Mouse (Mus musculus) bone marrow macrophage, adult 2 months (primary cell): ENCODE results near the gene Prrx1. TPM values are rescaled to one million over a fixed set of nuclear protein-coding genes. Genes with fewer than 3 reads are reported as not detected.

Experiments
- H3K27ac ChIP-seq: 2 replicates; pipeline ENCODE4 v1.5.1; 2012; ENCODE audit warnings: low read depth, low read length; ENCODE audit not compliant: insufficient read depth
- H3K4me1 ChIP-seq: 2 replicates; pipeline ENCODE4 v1.6.1; 2012; ENCODE audit warnings: low read length; ENCODE audit not compliant: control insufficient read depth, insufficient read depth
- H3K4me3 ChIP-seq: 2 replicates; pipeline ENCODE4 v1.5.1; 2012; ENCODE audit warnings: mild to moderate bottlenecking, low read length, moderate library complexity; ENCODE audit not compliant: insufficient read depth
- CTCF ChIP-seq: IDR thresholded peaks from 2 replicates; pipeline ENCODE4 v1.5.1; 2012; ENCODE audit warnings: low read depth, mild to moderate bottlenecking, low read length, moderate library complexity
- POLR2A ChIP-seq: IDR thresholded peaks from 2 replicates; pipeline ENCODE4 v1.6.1; 2012; ENCODE audit warnings: mild to moderate bottlenecking, low read depth, low read length, borderline replicate concordance
- polyA plus RNA-seq: library from polyadenylated mRNA; stranded (reverse); fragments of >200 nt; gene quantifications from 2 replicates; pipeline ENCODE4 v1.2.4, GENCODE M21; 2012; ENCODE audit not compliant: missing spikeins, insufficient read depth, insufficient read length

Gene Prrx1
- polyA plus RNA-seq, 1 experiment: 1.7 TPM

- Histone ChIP-seq H3K4me3 (no peak overlapping the region), H3K4me1 (no peaks in the 10 kb centered on the region), H3K27ac (no peak overlapping the region)
- TF ChIP-seq POLR2A: no peak
- no peak for TF ChIP-seq CTCF
These were observed 32.0 kb upstream of the Prrx1 start for GRCm38 (mm10) chr1:163345541-163345940.

DNA sequence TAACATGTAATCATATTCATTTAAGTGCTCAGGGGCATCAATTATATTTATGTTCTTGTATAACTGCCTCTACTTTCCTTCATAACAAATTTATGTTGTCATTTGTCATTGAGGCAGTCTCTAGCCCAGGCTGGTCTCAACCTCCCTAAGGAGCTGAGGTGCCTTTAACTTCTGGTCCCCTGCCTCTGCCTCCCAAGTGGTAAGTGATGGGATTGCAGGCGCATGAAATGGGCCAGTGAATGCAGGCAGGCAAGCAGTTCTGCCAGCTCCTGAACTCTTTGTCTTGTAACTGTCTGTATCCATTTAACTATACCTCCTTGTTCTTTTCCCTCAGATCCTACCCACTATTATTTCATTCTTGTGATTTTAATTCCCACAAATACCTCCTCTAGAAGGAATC, 31.4 kb upstream of the Prrx1 start:
- no peak for TF ChIP-seq POLR2A
- TF ChIP-seq CTCF: no peak
- Histone ChIP-seq H3K27ac (no peak overlapping the region), H3K4me1 (no peaks in the 10 kb centered on the region), H3K4me3 (no peak overlapping the region)

GRCm38 (mm10) chr1:163339219-163339561, 25.7 kb upstream of the Prrx1 start:
- Histone ChIP-seq H3K4me3 (no peak overlapping the region), H3K27ac (no peak overlapping the region), H3K4me1 (no peaks in the 10 kb centered on the region)
- TF ChIP-seq CTCF (no peak), POLR2A (no peak)

DNA sequence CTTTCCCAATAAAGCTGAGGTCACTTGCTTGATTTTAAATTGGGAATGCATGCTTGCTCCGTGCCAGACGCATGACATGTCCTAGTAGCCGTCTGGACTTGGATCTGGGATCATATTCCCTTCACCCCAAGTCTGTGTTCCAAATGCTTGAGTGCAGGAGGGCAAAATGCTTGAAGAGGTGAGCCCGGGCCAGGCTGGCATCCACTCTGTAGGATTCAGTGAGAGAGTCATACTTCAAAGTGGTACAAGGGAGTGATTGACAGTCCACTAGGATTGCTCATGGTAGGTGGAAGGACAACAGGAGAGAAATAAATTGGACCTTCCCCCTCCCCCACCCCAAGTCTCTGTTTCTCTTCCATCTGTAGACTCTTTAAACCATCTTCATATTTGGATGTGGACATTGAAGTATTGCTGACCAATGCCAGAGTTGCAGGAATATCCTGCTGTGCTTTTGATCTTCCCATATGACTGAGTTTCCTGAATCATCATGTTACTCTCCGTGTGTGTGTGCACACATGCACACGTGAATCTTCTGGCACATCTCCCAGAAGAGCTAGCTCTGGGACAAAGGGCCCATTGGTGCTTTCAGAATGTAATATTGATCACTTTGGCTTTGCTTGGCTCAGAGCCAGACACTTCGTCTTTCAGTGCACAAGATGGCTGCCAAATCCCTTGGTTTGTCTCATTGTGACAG, 25.2 kb upstream of the Prrx1 start:
- H3K4me1 ChIP-seq: no peaks in the 10 kb centered on the region
- H3K27ac ChIP-seq: no peak overlapping the region
- no peak overlapping the region for H3K4me3 ChIP-seq
- TF ChIP-seq POLR2A (no peak), CTCF (no peak)

DNA sequence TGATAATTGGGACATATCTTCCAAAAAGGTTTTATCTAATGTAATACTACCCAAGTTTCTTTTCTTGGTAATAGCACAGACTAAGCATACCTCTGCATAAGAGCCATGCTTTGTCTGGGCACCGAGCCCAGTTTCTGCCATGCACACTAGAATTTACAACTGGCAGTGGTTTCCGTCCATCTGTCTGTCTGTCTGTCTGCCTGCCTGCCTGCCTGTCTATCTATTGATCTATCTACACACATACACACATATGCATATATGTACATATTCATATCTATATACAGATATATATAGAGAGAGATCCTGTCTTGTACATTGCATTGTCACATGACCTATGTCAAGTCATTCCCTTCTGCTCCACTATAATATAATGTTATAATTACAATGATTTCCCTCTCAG, 24.3 kb upstream of the Prrx1 start:
- Histone ChIP-seq H3K27ac (no peak overlapping the region), H3K4me1 (no peaks in the 10 kb centered on the region), H3K4me3 (no peak overlapping the region)
- TF ChIP-seq CTCF (no peak), POLR2A (no peak)

- H3K4me1 ChIP-seq: no peaks in the 10 kb centered on the region
- H3K4me3 ChIP-seq: no peak overlapping the region
- TF ChIP-seq CTCF (no peak), POLR2A (no peak)
- H3K27ac ChIP-seq: no peak overlapping the region
These were observed 13.8 kb upstream of the Prrx1 start for GRCm38 (mm10) chr1:163327279-163327678.

- TF ChIP-seq CTCF (no peak), POLR2A (no peak)
- no peak overlapping the region for H3K27ac ChIP-seq
- H3K4me3 ChIP-seq: no peak overlapping the region
These were observed 6.4 kb upstream of the Prrx1 start for GRCm38 (mm10) chr1:163319669-163320571.

GRCm38 (mm10) chr1:163316920-163317319, 3.4 kb upstream of the Prrx1 start:
- no peak overlapping the region for H3K27ac ChIP-seq
- H3K4me1 ChIP-seq: peaks cover 2% of the 10 kb centered on the region; the same call in 1 of the 2 replicates
- H3K4me3 ChIP-seq: no peak overlapping the region
- TF ChIP-seq POLR2A (no peak), CTCF (no peak)

More at GRCm38 (mm10) chr1:163319669-163320571, 6.4 kb upstream of the Prrx1 start:
- peaks cover 2% of the 10 kb centered on the region; the same call in 1 of the 2 replicates for H3K4me1 ChIP-seq

DNA sequence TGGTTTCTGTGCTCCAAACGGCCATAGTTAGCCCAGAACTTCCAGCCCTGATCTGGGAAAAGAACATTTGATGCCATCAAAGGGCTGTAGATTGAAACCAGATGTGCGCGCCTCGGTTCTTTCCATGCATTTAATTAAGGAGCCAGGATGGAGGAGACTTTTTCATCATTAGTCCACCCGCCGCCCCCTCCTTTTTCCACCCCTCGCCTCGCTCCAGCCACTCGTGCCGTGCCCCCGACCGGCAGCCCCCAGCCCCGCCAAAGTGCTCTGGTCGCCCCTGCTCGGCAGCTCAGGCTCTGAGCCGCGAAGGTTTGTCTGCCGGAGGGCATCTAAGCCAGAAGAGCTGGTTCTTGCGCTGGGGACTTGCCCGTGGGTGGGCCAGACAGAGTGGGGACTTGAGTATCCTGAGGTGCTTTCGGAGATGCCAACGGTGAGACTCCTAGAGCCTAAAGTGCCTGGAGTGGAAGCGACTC, 1.4 kb upstream of the Prrx1 start:
- no peak for TF ChIP-seq CTCF
- TF ChIP-seq POLR2A: no peak
- no peak overlapping the region for H3K27ac ChIP-seq
- peaks cover under 1% of the 10 kb centered on the region; the same call in 1 of the 2 replicates for H3K4me1 ChIP-seq
- no peak overlapping the region for H3K4me3 ChIP-seq
